Mouse (Mus musculus): ENCODE measurements around the gene Ldb1. TPM values are rescaled to one million over a fixed set of nuclear protein-coding genes. Genes with fewer than 3 reads are reported as not detected.

Ldb1 gene
- polyA plus RNA-seq, 1 experiment from 2014 or later, result 78.9 TPM

GRCm38 (mm10) chr19:46028747-46029320 lies 16.2 kb downstream of the Ldb1 start:
- H3K4me2 ChIP-seq, result no peak overlapping the region
- ATAC-seq (replicated peaks; ENCODE audit: low FRiP score), result no peak
- no peak overlapping the region for H3K27ac ChIP-seq (ENCODE audit: low read depth, low read length)
- peaks cover 4% of the 10 kb centered on the region for H3K4me1 ChIP-seq (replicated peaks; ENCODE audit: control insufficient read depth, insufficient read depth, low read length)
- no peaks in the 10 kb centered on the region for H3K9me3 ChIP-seq (ENCODE audit: control insufficient read depth, low read length)
- peaks cover 29% of the 10 kb centered on the region for H3K36me3 ChIP-seq (ENCODE audit: control insufficient read depth, insufficient read depth, low read length)
- no peak overlapping the region for H3K4me3 ChIP-seq (ENCODE audit: low read depth, low read length)
- WGBS, result 70% methylated on average over 11 of the region's 11 CpGs
- no peak for DNase-seq (ENCODE audit: low spot score)
- no peak overlapping the region for H3K9ac ChIP-seq (ENCODE audit: low read depth, low read length)
- no peaks in the 10 kb centered on the region for H3K27me3 ChIP-seq (replicated peaks; ENCODE audit: control insufficient read depth, insufficient read depth, low read length)

- H3K4me2 ChIP-seq, result no peak overlapping the region
- peaks cover 7% of the 10 kb centered on the region; the same call in 1 of the 2 replicates for H3K36me3 ChIP-seq (ENCODE audit: control insufficient read depth, insufficient read depth, low read length)
- no peak overlapping the region for H3K27ac ChIP-seq (ENCODE audit: low read depth, low read length)
- H3K4me1 ChIP-seq (replicated peaks; ENCODE audit: control insufficient read depth, insufficient read depth, low read length), result peaks cover 4% of the 10 kb centered on the region
- no peak overlapping the region for H3K4me3 ChIP-seq (ENCODE audit: low read depth, low read length)
- 65% methylated on average over 8 of the region's 8 CpGs for whole genome bisulfite sequencing
- no peaks in the 10 kb centered on the region for H3K9me3 ChIP-seq (ENCODE audit: control insufficient read depth, low read length)
- ATAC-seq (replicated peaks; ENCODE audit: low FRiP score) (no peak), DNase-seq (ENCODE audit: low spot score) (no peak)
- H3K9ac ChIP-seq (ENCODE audit: low read depth, low read length), result no peak overlapping the region
- no peaks in the 10 kb centered on the region for H3K27me3 ChIP-seq (replicated peaks; ENCODE audit: control insufficient read depth, insufficient read depth, low read length)
These were observed 18.4 kb downstream of the Ldb1 start for GRCm38 (mm10) chr19:46026567-46026966.

GRCm38 (mm10) chr19:46024959-46025358 lies 20.1 kb downstream of the Ldb1 start:
- DNase-seq (ENCODE audit: low spot score) (no peak), ATAC-seq (replicated peaks; ENCODE audit: low FRiP score) (no peak)
- H3K9me3 ChIP-seq (ENCODE audit: control insufficient read depth, low read length), result no peaks in the 10 kb centered on the region
- no peak overlapping the region for H3K4me2 ChIP-seq
- 79% methylated on average over 6 of the region's 6 CpGs for WGBS
- H3K4me3 ChIP-seq (ENCODE audit: low read depth, low read length), result no peak overlapping the region
- H3K9ac ChIP-seq (ENCODE audit: low read depth, low read length), result no peak overlapping the region
- no peaks in the 10 kb centered on the region for H3K27me3 ChIP-seq (replicated peaks; ENCODE audit: control insufficient read depth, insufficient read depth, low read length)
- no peaks in the 10 kb centered on the region; the same call in 1 of the 2 replicates for H3K4me1 ChIP-seq (replicated peaks; ENCODE audit: control insufficient read depth, insufficient read depth, low read length)
- no peaks in the 10 kb centered on the region for H3K36me3 ChIP-seq (ENCODE audit: control insufficient read depth, insufficient read depth, low read length)
- no peak overlapping the region for H3K27ac ChIP-seq (ENCODE audit: low read depth, low read length)

GRCm38 (mm10) chr19:46016023-46016422 lies 29.0 kb downstream of the Ldb1 start:
- Histone ChIP-seq H3K27ac (ENCODE audit: low read depth, low read length) (no peak overlapping the region), H3K4me1 (replicated peaks; ENCODE audit: control insufficient read depth, insufficient read depth, low read length) (no peaks in the 10 kb centered on the region), H3K4me2 (no peak overlapping the region), H3K9me3 (ENCODE audit: control insufficient read depth, low read length) (0 out of 2 replicates have a peak, but pooled peaks cover 1% of the 10 kb centered on the region), H3K36me3 (ENCODE audit: control insufficient read depth, insufficient read depth, low read length) (no peaks in the 10 kb centered on the region), H3K4me3 (ENCODE audit: low read depth, low read length) (no peak overlapping the region), H3K9ac (ENCODE audit: low read depth, low read length) (no peak overlapping the region), H3K27me3 (replicated peaks; ENCODE audit: control insufficient read depth, insufficient read depth, low read length) (no peaks in the 10 kb centered on the region)
- DNase-seq (ENCODE audit: low spot score) (no peak), ATAC-seq (replicated peaks; ENCODE audit: low FRiP score) (no peak)
- 83% methylated on average over 2 of the region's 2 CpGs for WGBS

- Histone ChIP-seq H3K27ac (ENCODE audit: low read depth, low read length) (no peak overlapping the region), H3K9ac (ENCODE audit: low read depth, low read length) (no peak overlapping the region), H3K4me1 (replicated peaks; ENCODE audit: control insufficient read depth, insufficient read depth, low read length) (no peaks in the 10 kb centered on the region), H3K36me3 (ENCODE audit: control insufficient read depth, insufficient read depth, low read length) (no peaks in the 10 kb centered on the region), H3K27me3 (replicated peaks; ENCODE audit: control insufficient read depth, insufficient read depth, low read length) (no peaks in the 10 kb centered on the region), H3K4me3 (ENCODE audit: low read depth, low read length) (no peak overlapping the region), H3K9me3 (ENCODE audit: control insufficient read depth, low read length) (0 out of 2 replicates have a peak, but pooled peaks cover 3% of the 10 kb centered on the region), H3K4me2 (peak overlapping the region; percentile 24)
- WGBS, result 27% methylated on average over 12 of the region's 12 CpGs
- ATAC-seq (replicated peaks; ENCODE audit: low FRiP score), result peak; percentile 71; the same call in 1 of the 2 replicates
- DNase-seq (ENCODE audit: low spot score), result peak; percentile 76
These were observed 30.3 kb downstream of the Ldb1 start for GRCm38 (mm10) chr19:46014572-46015178.

- Histone ChIP-seq H3K4me3 (ENCODE audit: low read depth, low read length) (no peak overlapping the region), H3K27ac (ENCODE audit: low read depth, low read length) (no peak overlapping the region), H3K27me3 (replicated peaks; ENCODE audit: control insufficient read depth, insufficient read depth, low read length) (no peaks in the 10 kb centered on the region), H3K9ac (ENCODE audit: low read depth, low read length) (no peak overlapping the region), H3K4me2 (no peak overlapping the region), H3K9me3 (ENCODE audit: control insufficient read depth, low read length) (no peaks in the 10 kb centered on the region), H3K36me3 (ENCODE audit: control insufficient read depth, insufficient read depth, low read length) (no peaks in the 10 kb centered on the region; the same call in 1 of the 2 replicates), H3K4me1 (replicated peaks; ENCODE audit: control insufficient read depth, insufficient read depth, low read length) (peaks cover 6% of the 10 kb centered on the region)
- DNase-seq (ENCODE audit: low spot score), result no peak
- WGBS, result 81% methylated on average over 7 of the region's 7 CpGs
- ATAC-seq (replicated peaks; ENCODE audit: low FRiP score), result no peak
These were observed 39.3 kb downstream of the Ldb1 start for GRCm38 (mm10) chr19:46005680-46006079.

GRCm38 (mm10) chr19:46004814-46005466 lies 40.1 kb downstream of the Ldb1 start:
- no peak for ATAC-seq (replicated peaks; ENCODE audit: low FRiP score)
- H3K4me1 ChIP-seq (replicated peaks; ENCODE audit: control insufficient read depth, insufficient read depth, low read length), result peaks cover 6% of the 10 kb centered on the region
- WGBS, result 85% methylated on average over 17 of the region's 17 CpGs

GRCm38 (mm10) chr19:46003371-46004226 lies 41.4 kb downstream of the Ldb1 start, which contains the start of gene Hps6:
Gene Hps6, plus strand, starts transcription at chr19:46003508.
- H3K4me2 ChIP-seq, result peak within 1 kb of the TSS; percentile 96
- no peaks in the 10 kb centered on the region for H3K9me3 ChIP-seq (ENCODE audit: control insufficient read depth, low read length)
- ATAC-seq (replicated peaks; ENCODE audit: low FRiP score) (peak; percentile 90), DNase-seq (ENCODE audit: low spot score) (peak; percentile 88)
- H3K27ac ChIP-seq (ENCODE audit: low read depth, low read length), result peak within 1 kb of the TSS; percentile 50; the same call in 1 of the 2 replicates
- no peaks in the 10 kb centered on the region; the same call in 1 of the 2 replicates for H3K36me3 ChIP-seq (ENCODE audit: control insufficient read depth, insufficient read depth, low read length)
- H3K4me3 ChIP-seq (ENCODE audit: low read depth, low read length), result peak within 1 kb of the TSS; percentile 80
- H3K4me1 ChIP-seq (replicated peaks; ENCODE audit: control insufficient read depth, insufficient read depth, low read length), result peaks cover 6% of the 10 kb centered on the region
- H3K27me3 ChIP-seq (replicated peaks; ENCODE audit: control insufficient read depth, insufficient read depth, low read length), result no peaks in the 10 kb centered on the region
- peak within 1 kb of the TSS; percentile 77 for H3K9ac ChIP-seq (ENCODE audit: low read depth, low read length)
- WGBS, result 2% methylated on average over 70 of the region's 70 CpGs

More at GRCm38 (mm10) chr19:46004814-46005466, 40.1 kb downstream of the Ldb1 start:
- H3K4me3 ChIP-seq (ENCODE audit: low read depth, low read length), result peak overlapping the region; percentile 80; the same call in 1 of the 2 replicates
- DNase-seq (ENCODE audit: low spot score), result no peak
- no peaks in the 10 kb centered on the region for H3K9me3 ChIP-seq (ENCODE audit: control insufficient read depth, low read length)
- H3K27me3 ChIP-seq (replicated peaks; ENCODE audit: control insufficient read depth, insufficient read depth, low read length), result no peaks in the 10 kb centered on the region
- no peaks in the 10 kb centered on the region; the same call in 1 of the 2 replicates for H3K36me3 ChIP-seq (ENCODE audit: control insufficient read depth, insufficient read depth, low read length)
- H3K9ac ChIP-seq (ENCODE audit: low read depth, low read length), result no peak overlapping the region
- peak overlapping the region; percentile 96 for H3K4me2 ChIP-seq
- no peak overlapping the region for H3K27ac ChIP-seq (ENCODE audit: low read depth, low read length)
